Mouse (Mus musculus): ENCODE measurements around the gene Esrp2. TPM values are rescaled to one million over a fixed set of nuclear protein-coding genes. Genes with fewer than 3 reads are reported as not detected.

Gene Esrp2
- polyA plus RNA-seq, 1 experiment from 2014 or later: 4.0 TPM

- Histone ChIP-seq H3K9me3 (ENCODE audit: control insufficient read depth, low read length) (no peaks in the 10 kb centered on the region), H3K27me3 (ENCODE audit: control insufficient read depth, insufficient read depth, low read length) (no peaks in the 10 kb centered on the region), H3K4me1 (ENCODE audit: control insufficient read depth, insufficient read depth, low read length) (peaks cover 6% of the 10 kb centered on the region), H3K4me2 (ENCODE audit: low read depth) (peak overlapping the region; percentile 72), H3K36me3 (ENCODE audit: control insufficient read depth, insufficient read depth, low read length) (0 out of 2 replicates have a peak, but pooled peaks cover 2% of the 10 kb centered on the region), H3K4me3 (ENCODE audit: low read depth, low read length) (peak overlapping the region; percentile 70), H3K27ac (ENCODE audit: low read depth, low read length) (no peak overlapping the region), H3K9ac (ENCODE audit: low read length) (no peak overlapping the region; the same call in 1 of the 2 replicates)
- WGBS: 83% methylated on average over 9 of the region's 9 CpGs
- ATAC-seq (ENCODE audit: insufficient read depth, low FRiP score, low TSS enrichment) (no peak), DNase-seq (ENCODE audit: low spot score) (no peak)
These were observed 14.3 kb upstream of the Esrp2 start for GRCm38 (mm10) chr8:106151041-106151440.

DNA sequence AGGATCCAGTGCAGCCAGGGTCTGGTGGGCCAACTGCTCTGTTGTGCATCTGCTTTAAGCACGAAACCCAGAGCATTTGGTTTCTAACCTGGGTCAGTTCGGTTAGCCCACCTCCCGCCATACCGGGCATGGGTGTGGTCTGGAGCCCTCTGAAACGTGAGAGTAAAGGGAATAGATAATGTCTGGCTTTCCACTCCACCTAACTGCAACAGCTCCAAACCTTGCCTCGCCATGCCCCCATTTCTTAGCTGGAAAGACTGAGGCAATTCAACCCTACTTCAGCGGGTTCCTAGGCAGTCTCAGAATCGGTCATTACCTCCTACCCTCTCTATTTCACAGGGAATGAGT lies 13.9 kb upstream of the Esrp2 start:
- Histone ChIP-seq H3K9me3 (ENCODE audit: control insufficient read depth, low read length) (no peaks in the 10 kb centered on the region), H3K27me3 (ENCODE audit: control insufficient read depth, insufficient read depth, low read length) (no peaks in the 10 kb centered on the region), H3K4me1 (ENCODE audit: control insufficient read depth, insufficient read depth, low read length) (peaks cover 6% of the 10 kb centered on the region), H3K4me3 (ENCODE audit: low read depth, low read length) (peak overlapping the region; percentile 70), H3K36me3 (ENCODE audit: control insufficient read depth, insufficient read depth, low read length) (0 out of 2 replicates have a peak, but pooled peaks cover 2% of the 10 kb centered on the region), H3K27ac (ENCODE audit: low read depth, low read length) (no peak overlapping the region), H3K9ac (ENCODE audit: low read length) (peak overlapping the region; percentile 72), H3K4me2 (ENCODE audit: low read depth) (peak overlapping the region; percentile 72)
- no peak for DNase-seq (ENCODE audit: low spot score)
- WGBS: 22% methylated on average over 8 of the region's 8 CpGs
- ATAC-seq (ENCODE audit: insufficient read depth, low FRiP score, low TSS enrichment): no peak

- peak within 1 kb of the TSS; percentile 72 for H3K9ac ChIP-seq (ENCODE audit: low read length)
- DNase-seq (ENCODE audit: low spot score): peak; percentile 93
- H3K27ac ChIP-seq (ENCODE audit: low read depth, low read length): no peak within 1 kb of the TSS
- H3K4me1 ChIP-seq (ENCODE audit: control insufficient read depth, insufficient read depth, low read length): peaks cover 6% of the 10 kb centered on the region
- H3K9me3 ChIP-seq (ENCODE audit: control insufficient read depth, low read length): no peaks in the 10 kb centered on the region
- 0 out of 2 replicates have a peak, but pooled peaks cover 1% of the 10 kb centered on the region for H3K36me3 ChIP-seq (ENCODE audit: control insufficient read depth, insufficient read depth, low read length)
- whole genome bisulfite sequencing: 2% methylated on average over 38 of the region's 38 CpGs
- no peaks in the 10 kb centered on the region for H3K27me3 ChIP-seq (ENCODE audit: control insufficient read depth, insufficient read depth, low read length)
- peak within 1 kb of the TSS; percentile 70 for H3K4me3 ChIP-seq (ENCODE audit: low read depth, low read length)
- peak; percentile 93 for ATAC-seq (ENCODE audit: insufficient read depth, low FRiP score, low TSS enrichment)
- peak within 1 kb of the TSS; percentile 72 for H3K4me2 ChIP-seq (ENCODE audit: low read depth)
These were observed 13.3 kb upstream of the Esrp2 start, which contains the start of gene Pla2g15 for GRCm38 (mm10) chr8:106149801-106150652. TSS of gene Pla2g15 (plus strand) at chr8:106150399.

GRCm38 (mm10) chr8:106149025-106149424 lies 12.3 kb upstream of the Esrp2 start:
- Histone ChIP-seq H3K27me3 (ENCODE audit: control insufficient read depth, insufficient read depth, low read length) (no peaks in the 10 kb centered on the region), H3K27ac (ENCODE audit: low read depth, low read length) (no peak overlapping the region), H3K4me1 (ENCODE audit: control insufficient read depth, insufficient read depth, low read length) (peaks cover 6% of the 10 kb centered on the region), H3K4me3 (ENCODE audit: low read depth, low read length) (no peak overlapping the region), H3K9me3 (ENCODE audit: control insufficient read depth, low read length) (no peaks in the 10 kb centered on the region), H3K9ac (ENCODE audit: low read length) (no peak overlapping the region), H3K36me3 (ENCODE audit: control insufficient read depth, insufficient read depth, low read length) (no peaks in the 10 kb centered on the region), H3K4me2 (ENCODE audit: low read depth) (no peak overlapping the region)
- no peak for DNase-seq (ENCODE audit: low spot score)
- 85% methylated on average over 6 of the region's 6 CpGs for WGBS
- no peak for ATAC-seq (ENCODE audit: insufficient read depth, low FRiP score, low TSS enrichment)

GRCm38 (mm10) chr8:106147868-106148565 lies 11.2 kb upstream of the Esrp2 start:
- Histone ChIP-seq H3K27ac (ENCODE audit: low read depth, low read length) (no peak overlapping the region), H3K36me3 (ENCODE audit: control insufficient read depth, insufficient read depth, low read length) (no peaks in the 10 kb centered on the region), H3K4me3 (ENCODE audit: low read depth, low read length) (no peak overlapping the region), H3K4me2 (ENCODE audit: low read depth) (no peak overlapping the region), H3K9ac (ENCODE audit: low read length) (no peak overlapping the region), H3K9me3 (ENCODE audit: control insufficient read depth, low read length) (no peaks in the 10 kb centered on the region), H3K4me1 (ENCODE audit: control insufficient read depth, insufficient read depth, low read length) (peaks cover 6% of the 10 kb centered on the region), H3K27me3 (ENCODE audit: control insufficient read depth, insufficient read depth, low read length) (no peaks in the 10 kb centered on the region)
- DNase-seq (ENCODE audit: low spot score) (no peak), ATAC-seq (ENCODE audit: insufficient read depth, low FRiP score, low TSS enrichment) (no peak)
- 91% methylated on average over 6 of the region's 6 CpGs for WGBS

DNA sequence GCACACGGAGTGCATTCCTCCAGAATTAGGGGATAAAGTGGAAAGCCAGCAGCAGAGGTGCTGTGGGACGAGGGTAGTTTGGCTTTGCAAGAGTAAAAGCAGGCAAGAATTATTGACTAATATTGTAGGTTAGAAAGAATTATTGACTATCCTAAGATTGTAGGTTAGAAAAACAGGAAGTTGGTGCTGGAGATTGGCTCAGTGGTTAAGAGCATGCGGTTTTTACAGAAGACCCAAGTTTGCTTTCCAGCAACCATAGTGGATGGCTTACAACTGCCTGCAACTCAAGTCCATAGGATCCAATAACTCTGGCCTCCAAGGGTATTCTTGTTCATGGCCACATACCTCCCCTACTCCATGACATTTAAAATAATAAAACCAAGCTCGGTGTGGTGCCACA lies 9.2 kb upstream of the Esrp2 start:
- Histone ChIP-seq H3K9ac (ENCODE audit: low read length) (no peak overlapping the region), H3K9me3 (ENCODE audit: control insufficient read depth, low read length) (no peaks in the 10 kb centered on the region), H3K4me1 (ENCODE audit: control insufficient read depth, insufficient read depth, low read length) (peaks cover 5% of the 10 kb centered on the region), H3K27me3 (ENCODE audit: control insufficient read depth, insufficient read depth, low read length) (no peaks in the 10 kb centered on the region), H3K4me3 (ENCODE audit: low read depth, low read length) (no peak overlapping the region), H3K4me2 (ENCODE audit: low read depth) (no peak overlapping the region), H3K36me3 (ENCODE audit: control insufficient read depth, insufficient read depth, low read length) (no peaks in the 10 kb centered on the region), H3K27ac (ENCODE audit: low read depth, low read length) (no peak overlapping the region)
- ATAC-seq (ENCODE audit: insufficient read depth, low FRiP score, low TSS enrichment): no peak
- DNase-seq (ENCODE audit: low spot score): no peak
- WGBS: 92% methylated on average over 4 of the region's 4 CpGs

DNA sequence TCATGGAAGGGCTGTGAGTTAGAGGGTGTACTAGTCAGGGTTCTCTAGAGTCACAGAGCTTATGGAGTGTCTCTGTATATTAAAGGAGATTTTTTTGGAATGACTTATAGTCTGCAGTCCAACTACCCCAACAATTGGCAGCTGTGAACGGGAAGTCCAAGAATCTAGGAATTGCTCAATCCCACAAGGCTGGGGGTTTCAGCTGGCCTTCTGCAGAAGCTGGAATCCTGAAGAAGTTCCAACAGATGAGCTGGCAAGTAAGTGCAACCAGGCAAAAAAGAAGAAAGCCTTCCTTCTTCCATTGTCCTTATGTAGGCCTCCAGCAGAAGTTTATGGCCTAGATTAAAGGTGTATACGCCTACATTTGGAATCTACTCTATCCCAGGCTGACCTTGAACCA lies 8.6 kb upstream of the Esrp2 start:
- DNase-seq (ENCODE audit: low spot score) (no peak), ATAC-seq (ENCODE audit: insufficient read depth, low FRiP score, low TSS enrichment) (no peak)
- no peak overlapping the region for H3K4me3 ChIP-seq (ENCODE audit: low read depth, low read length)
- no peaks in the 10 kb centered on the region for H3K4me1 ChIP-seq (ENCODE audit: control insufficient read depth, insufficient read depth, low read length)
- no peaks in the 10 kb centered on the region for H3K9me3 ChIP-seq (ENCODE audit: control insufficient read depth, low read length)
- no peaks in the 10 kb centered on the region for H3K27me3 ChIP-seq (ENCODE audit: control insufficient read depth, insufficient read depth, low read length)
- WGBS: 88% methylated on average over 2 of the region's 2 CpGs
- H3K9ac ChIP-seq (ENCODE audit: low read length): no peak overlapping the region
- no peaks in the 10 kb centered on the region for H3K36me3 ChIP-seq (ENCODE audit: control insufficient read depth, insufficient read depth, low read length)
- H3K27ac ChIP-seq (ENCODE audit: low read depth, low read length): no peak overlapping the region
- H3K4me2 ChIP-seq (ENCODE audit: low read depth): no peak overlapping the region

- Histone ChIP-seq H3K27me3 (ENCODE audit: control insufficient read depth, insufficient read depth, low read length) (peaks cover 33% of the 10 kb centered on the region), H3K9me3 (ENCODE audit: control insufficient read depth, low read length) (no peaks in the 10 kb centered on the region), H3K4me2 (ENCODE audit: low read depth) (no peak overlapping the region), H3K27ac (ENCODE audit: low read depth, low read length) (no peak overlapping the region), H3K36me3 (ENCODE audit: control insufficient read depth, insufficient read depth, low read length) (no peaks in the 10 kb centered on the region), H3K9ac (ENCODE audit: low read length) (no peak overlapping the region), H3K4me1 (ENCODE audit: control insufficient read depth, insufficient read depth, low read length) (peaks cover 9% of the 10 kb centered on the region), H3K4me3 (ENCODE audit: low read depth, low read length) (no peak overlapping the region)
- DNase-seq (ENCODE audit: low spot score): peak; percentile 88
- 20% methylated on average over 13 of the region's 13 CpGs for WGBS
- no peak; the same call in 1 of the 2 replicates for ATAC-seq (ENCODE audit: insufficient read depth, low FRiP score, low TSS enrichment)
These were observed 4.0 kb upstream of the Esrp2 start for GRCm38 (mm10) chr8:106140769-106141168.
